Mouse (Mus musculus): ENCODE measurements at regions not wholly inside any gene's neighbourhood (a gene's known extent, or its start where the extent isn't known, plus 50 kb on each side); places are given as distances from the start of the nearest gene placed in this dataset.
"Not testable (repeated sequence)": the region's sequence is repeated elsewhere in the genome, so short reads cannot be mapped to it uniquely, and the experiment has no call there.

GRCm38 (mm10) chr4:9724801-9725200 lies 1149.5 kb upstream of the 2610301B20Rik start:
- DNase-seq = not testable (repeated sequence)

GRCm38 (mm10) chr4:9737691-9738090 lies 1136.6 kb upstream of the 2610301B20Rik start:
- DNase-seq = no peak

GRCm38 (mm10) chr4:9747411-9747938 lies 1126.8 kb upstream of the 2610301B20Rik start:
- DNase-seq = no peak

- no peak for DNase-seq
Observed at GRCm38 (mm10) chr4:9748110-9748509, 1126.2 kb upstream of the 2610301B20Rik start.

GRCm38 (mm10) chr4:9749877-9750276 lies 1124.4 kb upstream of the 2610301B20Rik start:
- DNase-seq = no peak

- no peak for DNase-seq
Observed at GRCm38 (mm10) chr4:9750404-9750803, 1123.9 kb upstream of the 2610301B20Rik start.

GRCm38 (mm10) chr4:9763321-9763720 lies 1111.0 kb upstream of the 2610301B20Rik start:
- DNase-seq = no peak

- DNase-seq = no peak
Observed at GRCm38 (mm10) chr4:9769633-9770205, 1104.6 kb upstream of the 2610301B20Rik start.

GRCm38 (mm10) chr4:9770372-9771102 lies 1103.8 kb upstream of the 2610301B20Rik start:
- peak; percentile 6 to 32 for DNase-seq

GRCm38 (mm10) chr4:9771103-9771474 lies 1103.2 kb upstream of the 2610301B20Rik start:
- DNase-seq = no peak

GRCm38 (mm10) chr4:9778391-9778790 lies 1095.9 kb upstream of the 2610301B20Rik start:
- DNase-seq = no peak

GRCm38 (mm10) chr4:9779594-9779993 lies 1094.7 kb upstream of the 2610301B20Rik start:
- no peak for DNase-seq

- DNase-seq = peak in 1 of 2 experiments; percentile 39
Observed at GRCm38 (mm10) chr4:9780179-9780578, 1094.1 kb upstream of the 2610301B20Rik start.

GRCm38 (mm10) chr4:9781318-9781717 lies 1093.0 kb upstream of the 2610301B20Rik start:
- no peak for DNase-seq

- DNase-seq = no peak
Observed at GRCm38 (mm10) chr4:9787795-9788365, 1086.4 kb upstream of the 2610301B20Rik start.

GRCm38 (mm10) chr4:9790478-9790877 lies 1083.8 kb upstream of the 2610301B20Rik start:
- DNase-seq = no peak
